Comparison of ENCODE assay signal across 8 mouse cellular contexts in the genomic region with DNA sequence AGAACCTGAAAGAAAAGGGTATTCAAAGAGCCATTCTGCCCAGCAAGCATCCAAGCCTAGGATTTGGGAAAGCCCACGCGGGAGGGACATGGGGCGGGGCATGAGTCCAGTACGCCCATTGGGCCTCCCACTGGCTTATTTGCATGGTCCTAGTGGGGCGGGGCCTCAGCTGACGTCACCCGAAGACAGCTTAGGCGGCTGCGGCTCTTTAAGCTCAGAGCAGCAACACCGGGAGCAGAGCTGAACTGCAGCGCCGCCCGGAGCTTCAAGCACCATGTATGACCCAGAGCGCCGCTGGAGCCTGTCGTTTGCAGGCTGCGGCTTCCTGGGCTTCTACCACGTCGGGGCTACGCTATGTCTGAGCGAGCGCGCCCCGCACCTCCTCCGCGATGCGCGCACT. TPM values are rescaled to one million over a fixed set of nuclear protein-coding genes. Genes with fewer than 3 reads are reported as not detected.
A peak's percentile ranks its signal among the peaks of the same experiment; 100 is the strongest.
DNase-seq lines count a peak whose midpoint lies in the region; ATAC-seq and TF ChIP-seq lines count a peak whose summit lies in the region.

A gene (plus strand): TSS at position 238 of the 400 bp plus-strand sequence.

- peak; percentile 53 for TF ChIP-seq CTCF in hindbrain, postnatal 0 days (IDR thresholded peaks at IDR 0.05; ENCODE audit: low read depth)

- H3K9me3 ChIP-seq in hindbrain, postnatal 0 days (ENCODE audit: low read length): no peaks in the 10 kb centered on the region

- no peaks in the 10 kb centered on the region for H3K27me3 ChIP-seq in hindbrain, postnatal 0 days (ENCODE audit: insufficient read depth, low read length)

- H3K36me3 ChIP-seq in hindbrain, postnatal 0 days (ENCODE audit: insufficient read depth, low read length): no peaks in the 10 kb centered on the region

- peak within 1 kb of the TSS; percentile 62 for H3K4me3 ChIP-seq in hindbrain, postnatal 0 days (ENCODE audit: low read length)

- peak within 1 kb of the TSS; percentile 76 for H3K9ac ChIP-seq in hindbrain, postnatal 0 days (replicated peaks; ENCODE audit: low read length)

- H3K4me2 ChIP-seq in hindbrain, postnatal 0 days (ENCODE audit: low read depth, low read length): peak within 1 kb of the TSS; percentile 95

- H3K4me1 ChIP-seq in hindbrain, postnatal 0 days (ENCODE audit: insufficient read depth, low read length): peaks cover 14% of the 10 kb centered on the region

- ATAC-seq in hindbrain, postnatal 0 days: peak; percentile 97

- WGBS in hindbrain, postnatal 0 days: under 1% methylated on average over 26 of the region's 28 CpGs

- H3K27ac ChIP-seq in hindbrain, postnatal 0 days: peak within 1 kb of the TSS; percentile 89

- peak; percentile 97 to 98 for DNase-seq in adrenal gland, adult (ENCODE audit: inconsistent age in 2 of 2, low spot score in 1 of 2)
- peak; percentile 99 for DNase-seq in embryo, embryonic 10 days (ENCODE audit: low spot score)
- peak; percentile 93 to 95 for DNase-seq in gastrocnemius, adult 8-10 months (ENCODE audit: low spot score in 2 of 2)
- DNase-seq in hindbrain, postnatal 0 days (ENCODE audit: low spot score): peak; percentile 99
- DNase-seq in left cerebral cortex, adult 18-20 months (ENCODE audit: low spot score in 2 of 2): peak; percentile 97
- peak; percentile 93 to 96 for DNase-seq in lung, postnatal 4 days
- peak; percentile 98 for DNase-seq in right cerebral cortex, adult 18-20 months
- peak; percentile 66 for DNase-seq in urinary bladder, adult 2 months (ENCODE audit: low spot score)

RNA-seq across cellular contexts. Expression of the gene that starts here (rescaled TPM):
- total RNA-seq in gastrocnemius, adult 8-10 months (2022): 1 to 10 TPM; 1.8 to 5.7 (median 5.0) TPM
- 7.4 and 15.4 TPM in 2 replicates for total RNA-seq in hindbrain, postnatal 0 days (2014; rRNA removed)
- polyA plus RNA-seq in hindbrain, postnatal 0 days (2015; fragmentation: Nextera tagmentation; extraction: Ambion mirVana): 6.2 and 7.9 TPM in 2 replicates
- total RNA-seq in left cerebral cortex, adult 18-20 months (2021): 10 to 100 TPM in 1 of 2 experiments, 1 to 10 TPM in 1; 7.9 to 13.6 TPM
- polyA plus RNA-seq in urinary bladder, adult 2 months (2012; rRNA removed): 10.0 and 23.6 TPM in 2 replicates

Comparison
In these comparisons a context has a peak if more than half of its experiments do, and no peak if none do; other contexts are left out.
1. Peak in every context shown above with its lines: DNase-seq, ATAC-seq, H3K4me3 ChIP-seq and H3K27ac ChIP-seq.